Mouse (Mus musculus) spleen, embryonic (tissue): ENCODE data around the gene Pgbd1.
"Not testable (repeated sequence)": the region's sequence is repeated elsewhere in the genome, so short reads cannot be mapped to it uniquely, and the experiment has no call there.

Experiments
- CTCF ChIA-PET: fragments of 350-600 bp; sonication (Branson Sonifier 250); formaldehyde crosslinking; loops from one replicate; lab custom pipeline; 2022; lab: Charles Lee

The Pgbd1 gene

DNA sequence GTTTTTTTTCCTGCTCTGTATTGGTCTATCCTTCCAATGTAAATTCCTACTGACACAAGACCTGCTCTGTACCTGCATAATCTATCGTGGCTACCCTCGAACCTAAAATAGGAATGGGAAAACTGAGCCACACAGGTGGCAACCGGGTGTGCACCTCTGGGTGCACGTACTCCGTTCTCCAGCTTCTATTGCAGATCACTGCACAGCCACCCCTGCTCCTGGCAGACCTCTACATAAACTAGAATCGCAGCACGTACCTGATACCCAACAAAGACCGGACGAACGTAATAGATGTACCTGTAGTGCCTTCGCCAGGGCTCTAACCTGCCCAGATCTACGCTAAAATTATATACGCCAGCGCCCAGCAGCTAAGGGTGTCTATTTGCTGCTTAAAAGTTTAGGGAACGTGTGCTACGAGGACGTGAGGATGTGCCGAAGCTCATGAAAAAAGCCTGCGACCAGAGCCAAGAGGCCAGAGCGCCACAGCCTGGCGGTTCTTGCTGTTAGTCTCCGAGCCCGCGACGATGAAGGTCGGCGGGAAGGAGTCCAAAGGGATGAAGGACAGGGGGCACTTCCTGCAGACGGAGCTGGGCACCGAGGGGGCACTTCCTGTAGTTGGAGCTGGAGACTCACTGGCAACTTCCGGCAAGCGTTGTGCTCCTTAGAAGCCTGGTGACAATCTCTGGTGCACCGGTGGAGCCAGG lies at the start of gene Pgbd1:
TSS of gene Pgbd1 (minus strand) at position 556 of the 704 bp plus-strand sequence.
- CTCF ChIA-PET = no interaction called here

DNA sequence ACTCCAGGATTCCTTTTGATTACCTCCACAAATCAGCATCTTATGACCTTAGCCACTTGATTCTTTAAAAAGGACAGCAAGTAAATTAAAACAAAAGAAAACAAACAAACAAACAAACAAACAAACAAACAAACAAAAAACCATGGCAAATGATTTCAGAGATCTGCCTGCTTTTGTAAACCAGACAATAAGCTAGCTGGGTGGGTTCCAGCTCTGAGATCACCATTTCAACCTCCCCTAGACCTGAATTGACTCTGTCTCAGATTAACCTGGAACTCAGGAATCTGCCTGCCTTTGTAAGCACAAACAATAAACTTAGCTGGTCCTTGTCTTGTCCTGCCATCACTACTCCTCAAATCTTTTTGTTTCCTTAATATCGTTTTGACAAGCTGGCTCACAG lies 46.0 kb upstream of the Pgbd1 start:
- CTCF ChIA-PET = no interaction called here

DNA sequence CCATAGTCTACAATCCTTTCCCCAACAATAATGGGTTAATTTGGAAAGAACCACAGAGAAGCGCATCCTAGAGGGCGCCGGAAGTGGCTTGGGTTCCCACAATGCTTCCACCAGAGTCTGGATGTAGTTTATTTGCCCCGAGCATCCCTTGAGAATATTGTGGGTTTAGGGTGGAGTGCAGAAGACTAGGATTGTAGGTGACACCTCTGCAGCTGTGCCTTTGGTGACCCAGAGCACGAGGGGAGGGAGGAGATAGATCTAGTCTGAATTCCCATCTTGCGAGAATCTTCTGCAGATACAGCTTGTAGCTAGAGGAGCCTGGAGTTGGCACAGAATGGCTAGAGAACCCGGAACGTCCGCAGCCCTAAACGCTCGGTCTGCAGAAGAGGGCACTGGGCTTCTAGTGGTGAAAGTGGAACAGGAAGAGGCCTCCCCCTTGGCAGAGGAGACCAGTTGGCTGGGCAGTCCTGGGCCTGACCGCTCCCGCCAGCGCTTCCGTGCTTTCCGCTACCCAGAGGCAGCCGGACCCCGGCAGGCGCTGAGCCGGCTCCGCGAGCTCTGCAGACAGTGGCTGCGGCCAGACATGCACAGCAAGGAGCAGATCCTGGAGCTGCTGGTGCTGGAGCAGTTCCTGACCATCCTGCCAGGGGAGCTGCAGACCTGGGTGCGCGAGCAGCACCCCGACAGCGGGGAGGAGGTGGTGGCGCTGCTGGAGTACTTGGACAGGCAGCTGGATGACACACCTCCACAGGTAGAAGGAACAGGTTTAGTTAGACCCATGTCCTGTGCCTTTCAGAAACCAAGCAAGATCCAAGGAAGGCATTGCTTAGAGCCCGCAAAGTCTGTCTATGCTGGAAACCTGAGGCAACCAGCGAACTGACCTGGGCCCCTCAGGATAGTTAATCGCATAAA lies 38.2 kb upstream of the Pgbd1 start, which contains the start of the genes Zkscan4 and Gm10065:
TSS of gene Zkscan4 (plus strand) at position 149 of the 912 bp plus-strand sequence.
TSS of gene Gm10065 (minus strand) at position 683 of the 912 bp plus-strand sequence.
- CTCF ChIA-PET = not testable (repeated sequence)

DNA sequence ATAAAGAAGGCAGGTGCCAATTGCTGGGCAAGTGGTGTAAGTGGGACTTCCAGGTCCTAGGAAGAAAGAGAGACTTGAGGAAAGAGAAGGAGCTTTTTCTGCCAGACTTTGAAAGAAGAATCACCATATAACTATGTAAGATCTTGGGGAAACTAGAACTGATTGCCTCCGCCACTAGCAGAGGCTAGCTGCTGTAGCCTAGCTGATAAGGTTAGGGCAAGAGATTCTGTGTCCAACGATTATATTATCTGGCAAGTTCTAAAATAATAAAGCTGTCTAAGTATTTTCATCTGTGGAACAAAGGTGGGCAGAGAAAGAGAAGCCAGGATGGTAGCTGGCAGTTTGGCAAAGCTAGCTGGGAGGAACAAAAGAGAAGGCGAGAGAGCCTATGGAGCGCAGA lies 31.6 kb upstream of the Pgbd1 start:
- CTCF ChIA-PET = no interaction called here

DNA sequence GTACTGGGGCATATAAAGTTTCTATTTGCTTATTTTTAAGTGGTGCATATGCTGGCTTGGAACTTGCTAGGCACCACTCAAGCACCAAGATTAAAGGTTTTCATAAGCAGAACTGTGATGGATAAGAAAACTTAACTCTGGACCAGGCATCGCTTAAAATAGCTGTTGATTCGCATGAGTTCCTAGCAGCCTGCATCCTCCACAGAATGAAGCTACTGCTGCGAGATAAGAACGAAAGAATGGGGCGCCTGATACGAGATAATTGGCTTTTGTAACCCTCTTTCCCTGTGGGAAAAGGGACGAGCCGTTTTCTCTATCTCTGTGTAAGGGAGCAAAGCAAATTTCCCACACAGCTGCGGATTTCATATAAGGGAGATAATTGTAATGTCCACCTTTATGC lies 28.2 kb upstream of the Pgbd1 start:
- CTCF ChIA-PET = no interaction called here

DNA sequence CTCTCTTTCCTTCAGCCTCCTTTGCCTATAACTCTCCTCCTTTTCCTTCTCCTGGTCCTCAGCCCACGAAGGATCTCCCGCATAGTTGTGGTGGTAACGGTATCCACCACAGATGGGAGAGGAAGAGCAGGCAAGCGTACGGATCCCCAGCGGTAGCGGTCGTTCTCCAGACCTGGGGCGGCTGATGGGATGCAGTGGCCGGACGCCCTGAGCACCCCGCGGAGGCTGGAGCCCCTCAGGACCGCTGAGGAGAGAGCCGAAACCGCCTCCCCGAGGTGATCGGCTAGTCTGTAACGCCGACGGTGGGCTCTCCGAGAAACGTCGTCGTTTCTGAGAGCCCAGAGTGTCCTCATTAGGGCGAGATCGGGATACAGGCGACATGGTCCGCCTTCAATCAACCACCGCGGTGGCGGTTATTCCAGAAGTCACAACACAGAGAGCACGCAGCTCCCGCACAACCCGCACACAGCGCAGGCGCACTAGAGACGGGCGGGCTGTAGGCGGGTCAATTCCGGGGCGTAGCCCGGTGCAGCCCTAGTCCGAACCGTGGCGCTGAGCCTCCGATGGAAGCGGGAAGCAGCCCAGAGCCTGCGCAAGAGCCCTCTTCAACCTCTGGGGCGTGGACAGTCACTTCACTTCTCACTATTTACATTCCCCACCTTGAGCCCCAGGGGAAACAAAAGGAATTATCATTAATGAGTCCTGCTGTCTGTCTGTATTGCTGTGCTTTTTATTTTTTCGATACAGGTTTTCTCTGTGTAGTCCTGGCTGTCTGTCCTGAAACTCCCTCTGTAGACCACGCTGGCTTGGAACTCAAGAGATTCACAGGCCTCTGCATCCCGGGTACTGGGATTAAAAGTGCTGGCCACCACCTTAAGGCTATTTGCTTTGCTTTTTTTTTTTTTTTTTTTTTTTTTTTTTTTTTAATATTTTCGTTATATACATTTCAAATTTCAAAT lies 27.5 kb upstream of the Pgbd1 start, which contains the start of gene Nkapl:
TSS of gene Nkapl (minus strand) at position 449 of the 959 bp plus-strand sequence.
- CTCF ChIA-PET = no interaction called here

DNA sequence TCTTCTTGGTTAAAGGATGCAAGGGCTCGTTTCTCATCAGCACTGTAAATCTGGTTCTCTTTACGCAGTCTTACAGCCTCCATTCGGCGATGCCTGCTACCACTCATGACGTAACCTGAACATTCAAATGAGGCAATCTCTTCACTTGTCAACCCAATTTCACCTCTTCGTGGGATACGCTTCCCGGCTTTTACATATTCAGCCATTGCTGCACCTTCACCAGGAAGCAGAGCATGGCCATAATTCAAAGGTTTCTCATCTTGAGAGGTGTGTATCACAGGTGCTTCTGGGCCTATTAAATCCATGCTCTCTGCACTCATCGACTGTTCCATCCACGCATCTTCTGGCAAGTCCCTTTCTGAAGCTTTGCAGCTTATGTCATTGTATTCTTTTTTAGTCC lies 26.5 kb upstream of the Pgbd1 start:
- CTCF ChIA-PET = interaction anchor here (0.7 kb wide), 1 partner anchor 140 kb away, joined by 4 read pairs; no protein-coding TSS in a partner anchor

DNA sequence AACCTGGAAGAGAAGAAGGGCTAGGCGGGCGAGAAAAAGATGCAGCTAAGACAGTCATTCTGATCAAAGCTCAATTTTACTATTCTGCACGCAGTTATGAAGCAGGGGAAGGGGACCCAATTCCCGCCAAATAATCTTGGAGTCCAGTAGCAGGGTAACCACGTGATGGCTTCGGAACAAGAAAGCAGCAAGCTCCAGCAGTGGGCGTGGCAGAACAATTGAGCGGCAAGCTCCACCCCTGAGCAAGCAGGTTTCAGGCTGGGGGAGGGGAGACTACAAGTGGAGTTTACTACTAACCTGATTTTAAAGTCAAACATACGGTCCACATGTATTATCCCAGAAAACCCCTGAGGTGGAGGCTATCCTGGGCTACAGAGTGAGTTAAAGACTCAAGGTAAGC lies 21.7 kb upstream of the Pgbd1 start:
- CTCF ChIA-PET = not testable (repeated sequence)

DNA sequence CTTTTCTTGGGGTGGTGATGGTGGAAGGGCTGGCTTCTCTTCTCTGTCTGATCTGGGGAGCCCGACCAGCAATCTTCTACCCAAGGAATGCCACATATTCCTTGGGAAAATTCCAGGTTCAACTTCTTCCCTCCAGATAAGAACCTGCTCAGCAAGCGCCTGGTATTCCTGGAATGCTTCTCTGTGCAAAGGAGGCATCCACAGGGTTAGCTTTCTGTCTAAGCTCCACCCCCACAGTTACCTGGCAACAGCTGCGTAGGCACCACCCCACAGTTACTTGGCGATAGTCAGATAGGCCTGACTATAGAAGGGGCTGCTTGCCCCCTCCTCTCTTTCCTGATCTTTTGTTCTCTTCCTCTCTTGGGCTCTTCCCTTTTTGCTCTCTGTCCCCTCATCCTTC lies 15.5 kb upstream of the Pgbd1 start:
- CTCF ChIA-PET = no interaction called here

DNA sequence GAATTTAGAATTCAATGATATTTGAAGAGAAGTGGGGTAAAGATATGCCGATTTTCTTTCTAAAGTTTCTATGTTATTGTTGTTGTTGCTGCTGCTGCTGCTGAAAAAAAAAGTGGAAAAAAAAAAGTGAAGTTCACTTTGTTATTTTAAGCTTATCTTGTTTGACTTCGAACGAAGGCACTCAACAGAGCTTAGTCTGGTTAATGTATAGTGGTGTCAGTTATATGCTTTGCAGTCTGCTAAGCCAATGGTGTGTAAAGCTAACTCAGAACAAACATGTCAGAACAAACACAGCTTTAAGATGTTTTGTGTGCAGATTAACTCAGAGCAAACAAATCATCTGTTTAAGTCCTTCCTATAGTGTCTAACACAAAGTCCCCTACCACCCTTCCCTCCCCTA lies 13.3 kb upstream of the Pgbd1 start:
- CTCF ChIA-PET = no interaction called here

DNA sequence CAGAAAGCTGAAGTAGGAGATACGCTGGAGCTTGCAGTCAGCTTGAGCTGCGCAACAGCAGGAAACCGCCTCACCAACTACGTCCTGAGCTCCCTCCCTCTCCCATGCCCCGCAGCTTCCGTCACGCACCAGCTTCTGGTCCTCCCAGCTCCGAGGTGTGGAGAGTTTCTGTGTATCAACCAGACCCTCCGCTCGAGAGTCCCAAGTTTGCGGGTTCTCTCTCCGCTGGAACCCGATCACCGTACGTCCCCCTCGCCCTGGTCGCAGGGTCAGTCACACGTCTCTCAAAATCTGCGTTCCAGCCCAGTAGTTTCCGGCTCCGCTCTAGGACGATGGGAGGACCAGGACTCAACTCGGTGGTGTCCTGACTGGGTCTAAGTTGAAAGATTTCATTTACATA lies 12.6 kb upstream of the Pgbd1 start, which contains the start of gene Zscan26:
TSS of gene Zscan26 (minus strand) at position 282 of the 400 bp plus-strand sequence.
- CTCF ChIA-PET = no interaction called here

DNA sequence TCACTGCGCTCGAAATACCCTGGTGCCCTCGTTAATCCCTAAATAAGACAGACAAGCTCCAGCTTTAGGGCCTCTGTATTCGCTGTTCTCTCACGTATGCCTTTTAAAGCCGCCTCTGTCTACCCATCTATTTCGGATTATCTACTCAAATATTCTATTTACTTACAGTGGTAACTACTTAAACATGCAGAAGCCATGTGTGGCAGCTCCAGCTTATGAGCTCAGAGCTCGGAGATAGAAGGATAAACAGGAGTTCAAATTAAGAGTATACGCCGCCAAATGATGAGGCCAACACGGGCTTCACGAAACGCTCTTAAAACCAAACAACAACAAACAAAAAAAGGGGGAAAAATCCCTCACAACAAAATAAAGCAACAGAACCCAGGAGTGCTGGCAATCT lies 12.2 kb upstream of the Pgbd1 start:
- CTCF ChIA-PET = no interaction called here

DNA sequence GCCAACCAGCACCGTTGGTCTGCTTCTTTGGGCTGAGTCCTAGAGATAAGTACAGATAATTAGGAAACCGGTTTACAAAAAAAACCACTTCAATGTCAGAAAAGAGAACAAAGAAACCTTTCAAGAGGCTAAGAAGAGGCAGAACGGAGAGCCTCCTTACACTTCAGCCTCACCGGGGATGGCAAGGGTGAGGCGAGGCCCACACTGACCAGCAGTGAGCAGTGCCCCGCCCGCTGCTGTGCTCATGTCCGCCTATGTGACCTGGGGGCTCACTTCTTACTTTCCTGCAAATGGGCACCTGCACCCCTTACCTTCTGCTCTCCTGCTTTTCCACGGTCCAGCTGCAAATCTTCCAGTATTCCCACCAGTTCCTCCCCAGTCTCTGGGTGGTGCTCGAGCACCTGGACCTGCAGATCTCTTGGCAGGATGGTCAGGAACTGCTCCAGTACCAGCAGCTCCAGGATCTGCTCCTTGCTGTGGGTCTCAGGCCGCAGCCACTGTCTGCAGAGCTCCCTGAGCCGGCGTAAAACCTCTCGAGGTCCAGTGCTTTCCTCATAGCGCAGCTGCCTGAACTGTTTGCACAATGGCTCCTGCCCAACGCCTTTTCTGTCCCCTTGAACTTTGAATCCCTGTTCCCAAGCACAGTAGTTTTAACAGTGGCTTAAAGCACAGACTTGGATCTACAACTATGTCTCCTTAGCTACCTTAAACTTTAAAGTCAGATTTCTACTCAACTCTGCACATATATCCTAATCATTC lies 7.2 kb upstream of the Pgbd1 start:
- CTCF ChIA-PET = no interaction called here

DNA sequence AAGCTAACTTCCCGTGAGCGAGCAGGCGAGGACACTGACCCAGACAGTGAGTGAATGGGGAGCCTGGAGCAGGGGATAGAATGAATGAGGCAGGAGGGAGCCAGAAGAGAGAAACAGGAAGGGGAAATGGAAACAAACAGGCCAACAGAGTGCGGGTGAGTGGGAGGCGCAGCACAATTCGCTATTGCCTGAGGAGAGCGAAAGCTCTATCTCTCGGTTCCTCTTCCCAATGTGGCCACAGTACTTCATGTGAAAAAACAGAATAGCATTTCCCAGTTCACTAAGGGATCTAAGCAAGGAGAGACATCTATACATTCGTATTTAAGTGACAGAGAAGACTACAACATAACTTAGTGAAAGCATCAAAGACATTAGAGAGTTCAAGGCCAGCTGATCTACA lies 5.9 kb upstream of the Pgbd1 start:
- CTCF ChIA-PET = interaction anchor here (0.6 kb wide), 2 partner anchors 9 to 571 kb away, joined by 6 to 15 read pairs; no protein-coding TSS in a partner anchor

DNA sequence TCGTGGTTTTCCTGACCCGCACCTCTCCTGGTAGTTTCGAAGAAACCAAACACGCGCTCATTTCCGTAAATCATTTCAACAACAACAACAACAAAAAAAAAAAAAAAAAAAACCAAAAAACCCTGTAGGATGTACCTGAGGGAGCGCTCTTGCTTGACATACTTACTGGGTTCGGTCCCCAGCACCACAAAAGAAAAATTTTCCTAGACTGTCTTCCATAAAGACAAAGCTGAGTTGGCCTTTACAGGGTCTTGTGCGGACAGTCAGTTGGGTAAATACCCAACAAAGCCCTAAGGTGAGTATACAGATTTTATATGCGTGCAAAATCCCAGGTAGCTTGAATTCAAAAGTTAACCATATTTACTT lies 332 bp upstream of the Pgbd1 start:
- CTCF ChIA-PET = interaction anchor here (0.6 to 0.9 kb wide), 2 partner anchors 41 to 1955 kb away, joined by 3 read pairs; no protein-coding TSS in a partner anchor

DNA sequence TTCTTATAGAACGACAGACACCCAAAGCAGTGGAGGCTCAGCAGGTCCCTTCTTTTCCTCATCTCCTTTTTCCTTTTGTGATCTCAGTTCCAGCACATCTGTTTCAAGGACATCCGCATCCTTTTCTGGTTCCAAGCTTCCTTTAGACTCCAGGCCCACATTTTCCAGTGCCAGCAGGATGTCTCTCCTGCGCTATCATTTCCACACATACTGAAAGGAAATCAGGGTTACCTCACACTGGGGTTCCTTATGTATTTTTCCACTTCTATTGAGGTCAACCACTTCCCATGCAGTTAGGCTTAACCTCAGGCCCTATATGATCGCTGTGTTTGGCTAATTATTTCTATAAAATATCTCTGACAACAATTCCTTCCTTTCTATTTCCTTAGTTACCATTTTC lies 5.4 kb downstream of the Pgbd1 start:
- CTCF ChIA-PET = no interaction called here

DNA sequence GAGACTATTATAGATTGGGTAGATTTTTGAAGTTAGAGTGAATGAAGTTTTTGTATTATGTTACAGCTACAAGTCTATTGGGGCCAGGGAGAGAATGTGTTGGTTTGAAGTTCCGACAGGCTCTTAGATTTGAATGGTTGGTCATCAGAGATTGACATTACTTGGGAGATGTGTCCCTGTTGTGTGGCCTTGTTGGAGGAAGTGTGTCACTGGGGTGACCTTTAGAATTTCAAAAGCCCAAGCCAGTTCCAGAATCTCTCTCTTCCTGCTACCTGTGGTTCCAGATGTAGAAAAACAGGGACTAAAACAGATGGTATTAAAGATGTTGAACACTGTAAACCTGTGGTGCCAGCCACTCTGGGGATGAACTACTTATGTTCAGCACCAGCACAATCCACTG lies 13.2 kb downstream of the Pgbd1 start:
- CTCF ChIA-PET = no interaction called here

DNA sequence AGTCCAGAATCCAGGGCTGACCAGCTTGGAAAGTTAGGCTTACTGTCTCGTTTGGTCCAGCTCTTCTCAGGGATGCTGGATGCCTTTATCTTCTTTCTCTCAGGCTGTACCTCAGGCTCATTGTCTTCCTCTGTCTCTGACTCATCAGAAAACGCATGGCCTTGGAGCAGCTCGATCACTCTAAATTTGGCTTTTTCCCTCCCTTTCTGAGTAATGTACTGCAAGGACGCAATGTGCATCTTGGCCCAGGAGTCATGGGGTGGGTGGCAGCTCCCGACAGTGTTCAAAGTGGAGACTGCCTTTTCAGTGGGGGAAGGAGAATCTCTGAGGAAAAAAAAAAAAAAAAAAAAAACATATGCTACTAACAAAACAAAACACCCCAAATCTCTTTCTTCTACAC lies 17.6 kb downstream of the Pgbd1 start:
- CTCF ChIA-PET = no interaction called here

DNA sequence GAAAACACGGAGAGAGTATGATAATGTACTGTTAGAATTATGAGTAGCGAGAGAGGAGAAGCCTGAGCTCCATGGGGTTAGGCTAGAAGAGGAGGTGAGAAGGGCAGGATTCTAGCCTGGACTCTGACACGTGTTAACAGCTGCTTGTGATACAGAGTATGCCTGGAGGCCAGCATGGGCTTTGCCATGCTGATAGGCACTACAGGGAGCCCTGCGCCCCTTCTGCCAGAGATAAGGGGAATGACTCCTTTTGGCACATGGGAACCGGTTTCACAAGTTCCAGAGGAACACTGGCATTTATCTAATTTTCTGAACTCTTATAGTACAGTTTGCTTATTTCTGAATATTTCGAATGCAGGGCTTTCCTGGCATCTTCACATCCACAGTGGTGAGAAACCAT lies 22.0 kb downstream of the Pgbd1 start:
- CTCF ChIA-PET = no interaction called here

DNA sequence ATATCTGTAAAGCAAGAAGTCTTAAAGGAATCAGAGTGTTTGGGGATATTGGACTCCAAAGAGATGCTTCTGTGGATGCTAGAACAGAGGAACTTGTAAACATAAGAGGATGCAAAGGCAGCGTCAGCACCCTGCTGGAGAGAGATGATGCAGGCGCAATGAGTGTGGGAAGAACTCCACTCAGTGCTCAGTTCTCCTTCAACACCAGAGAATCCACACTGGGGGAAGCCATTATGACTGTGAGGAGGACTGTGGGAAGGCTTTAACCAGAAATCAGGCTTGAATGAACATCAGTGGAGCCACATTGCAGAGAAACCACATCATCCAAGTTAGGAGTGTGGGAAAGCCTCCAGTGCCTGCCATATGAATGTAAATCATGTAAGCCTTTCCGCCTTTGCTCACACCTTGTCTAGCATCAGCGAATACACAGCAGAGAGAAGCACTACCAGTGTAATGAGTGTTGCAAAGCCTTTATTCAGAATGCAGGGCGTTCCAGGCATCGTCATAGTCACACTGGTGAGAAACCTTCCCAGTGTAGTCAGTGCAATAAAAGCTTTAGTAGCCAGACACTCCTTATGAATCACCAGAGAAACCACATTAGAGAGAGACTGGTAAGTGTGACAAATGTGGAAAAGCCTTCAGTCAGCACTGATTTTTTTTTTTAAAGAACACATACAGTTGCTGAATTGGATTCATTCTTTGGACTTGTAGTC lies 23.4 kb downstream of the Pgbd1 start:
- CTCF ChIA-PET = no interaction called here
